ENCODE assay signal across 20 mouse cellular contexts in the genomic region with DNA sequence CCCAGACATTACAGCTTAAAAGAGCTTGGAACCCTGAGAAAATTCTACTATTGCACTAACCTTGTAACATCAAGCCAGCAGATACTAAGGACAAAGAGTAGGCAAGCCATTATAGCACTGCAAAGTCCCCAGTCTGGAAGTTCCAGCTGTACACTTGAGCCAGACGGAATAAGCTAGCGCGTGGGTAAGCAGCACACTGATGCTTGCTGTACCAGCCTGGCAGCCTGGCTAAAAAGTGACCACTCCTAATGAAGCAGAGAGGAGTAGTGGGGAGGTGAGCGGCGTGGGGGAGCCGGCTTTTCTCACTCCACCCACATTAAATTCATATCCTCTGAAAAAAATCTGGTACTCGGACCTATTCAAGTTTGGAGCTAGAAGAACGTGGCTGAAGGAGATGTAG. TPM values are rescaled to one million over a fixed set of nuclear protein-coding genes. Genes with fewer than 3 reads are reported as not detected.
DNase-seq lines count a peak whose midpoint lies in the region; ATAC-seq lines count a peak whose summit lies in the region.
"Had no signal": no experiment of that assay in that cellular context is flagged by ENCODE, and none has a peak within 500 bp of the region (broad histone marks: within the 10 kb centered on the region; RNA-seq: fewer than 3 reads in every experiment).

No protein-coding gene starts in this region.

- WGBS in heart, embryonic 13.5 days, result 75% methylated on average over 8 of the region's 8 CpGs
- 47% methylated on average over 8 of the region's 8 CpGs for WGBS in kidney, embryonic 15.5 days

- DNase-seq in heart, adult 18-20 months, result no peak
- DNase-seq in kidney, adult 18-20 months, result peak; percentile 49
- DNase-seq in kidney, postnatal 10 days, result no peak
- DNase-seq in brain, adult 2 months (ENCODE audit: low read depth, low spot score), result peak; percentile 44
- DNase-seq in layer of hippocampus, adult 11-12 months (ENCODE audit: low spot score), result no peak
- DNase-seq in MN1 (ENCODE audit: low spot score), result no peak
- DNase-seq: adrenal gland, adult 8-10 months; adrenal gland, postnatal 36 days; cerebellum, adult 11 months; cerebellum, adult 8-10 months; cerebellum, postnatal 14 days; gastrocnemius, postnatal 36 days; heart, adult 11 months; heart, postnatal 36 days had no signal

- H3K9me3 ChIP-seq in heart, embryonic 13.5 days, result no peaks in the 10 kb centered on the region
- H3K9me3 ChIP-seq in kidney, embryonic 15.5 days (replicated peaks), result no peaks in the 10 kb centered on the region
- H3K9me3 ChIP-seq: embryonic facial prominence, embryonic 12.5 days; forebrain, embryonic 15.5 days; heart, embryonic 15.5 days; hindbrain, embryonic 15.5 days had no signal

- H3K27me3 ChIP-seq in heart, embryonic 13.5 days (replicated peaks), result no peaks in the 10 kb centered on the region
- no peaks in the 10 kb centered on the region for H3K27me3 ChIP-seq in kidney, embryonic 15.5 days
- H3K27me3 ChIP-seq: embryonic facial prominence, embryonic 12.5 days; heart, embryonic 15.5 days; hindbrain, embryonic 15.5 days had no signal

- H3K4me2 ChIP-seq in heart, embryonic 13.5 days, result no peak overlapping the region
- peak overlapping the region; percentile 15; the same call in 1 of the 2 replicates for H3K4me2 ChIP-seq in kidney, embryonic 15.5 days
- H3K4me2 ChIP-seq: embryonic facial prominence, embryonic 12.5 days; forebrain, embryonic 15.5 days; heart, embryonic 15.5 days; hindbrain, embryonic 15.5 days had no signal

- peaks cover 43% of the 10 kb centered on the region for H3K4me1 ChIP-seq in heart, embryonic 13.5 days
- peaks cover 32% of the 10 kb centered on the region for H3K4me1 ChIP-seq in kidney, embryonic 15.5 days

- H3K9ac ChIP-seq in heart, embryonic 13.5 days, result no peak overlapping the region
- H3K9ac ChIP-seq in kidney, embryonic 15.5 days, result no peak overlapping the region
- H3K9ac ChIP-seq: embryonic facial prominence, embryonic 12.5 days; forebrain, embryonic 15.5 days; heart, embryonic 15.5 days; hindbrain, embryonic 15.5 days had no signal

- H3K4me3 ChIP-seq in heart, embryonic 13.5 days, result no peak overlapping the region
- no peak overlapping the region for H3K4me3 ChIP-seq in kidney, embryonic 15.5 days (replicated peaks)
- H3K4me3 ChIP-seq: embryonic facial prominence, embryonic 12.5 days; forebrain, embryonic 15.5 days; heart, embryonic 15.5 days; hindbrain, embryonic 15.5 days had no signal

- no peak for ATAC-seq in heart, embryonic 13.5 days (ENCODE audit: extremely low read depth, insufficient number of reproducible peaks, low FRiP score, low TSS enrichment)
- no peak for ATAC-seq in kidney, embryonic 15.5 days (replicated peaks; ENCODE audit: low FRiP score)
- ATAC-seq: forebrain, embryonic 15.5 days had no signal

- 0 out of 2 replicates have a peak overlapping the region, but pooled peaks have one; percentile 12 for H3K27ac ChIP-seq in heart, embryonic 13.5 days (replicated peaks)
- peak overlapping the region; percentile 78; the same call in 1 of the 2 replicates for H3K27ac ChIP-seq in kidney, embryonic 15.5 days
- H3K27ac ChIP-seq: embryonic facial prominence, embryonic 12.5 days; forebrain, embryonic 15.5 days; hindbrain, embryonic 15.5 days had no signal

- no peaks in the 10 kb centered on the region for H3K36me3 ChIP-seq in heart, embryonic 13.5 days
- no peaks in the 10 kb centered on the region for H3K36me3 ChIP-seq in kidney, embryonic 15.5 days
- H3K36me3 ChIP-seq: embryonic facial prominence, embryonic 12.5 days; forebrain, embryonic 15.5 days; heart, embryonic 15.5 days; hindbrain, embryonic 15.5 days had no signal

RNA-seq across cellular contexts. Expression of a gene that starts 5.2 kb away (rescaled TPM):
- 20.3 and 20.7 TPM in 2 replicates for polyA plus RNA-seq in heart, embryonic 13.5 days (2015; fragmentation: Nextera tagmentation; extraction: Ambion mirVana)
- total RNA-seq in heart, adult 18-20 months (2021), result 10 to 100 TPM; 49.3 to 51.0 TPM
- polyA plus RNA-seq in kidney, embryonic 15.5 days (2015; fragmentation: Nextera tagmentation; extraction: Ambion mirVana), result 31.1 and 34.1 TPM in 2 replicates

RNA-seq across cellular contexts. Expression of a gene that starts 26.2 kb away (rescaled TPM):
- polyA plus RNA-seq in heart, embryonic 13.5 days (2015; fragmentation: Nextera tagmentation; extraction: Ambion mirVana), result 10.0 and 13.0 TPM in 2 replicates
- 10 to 100 TPM; 10.0 to 11.8 TPM for total RNA-seq in heart, adult 18-20 months (2021)
- polyA plus RNA-seq in kidney, embryonic 15.5 days (2015; fragmentation: Nextera tagmentation; extraction: Ambion mirVana), result 19.6 and 21.1 TPM in 2 replicates

Comparison
In these comparisons a context has a peak if more than half of its experiments do, and no peak if none do; other contexts are left out.
1. DNase-seq: peak in kidney, adult 18-20 months (single experiment) and brain, adult 2 months (single experiment); none in heart, adult 18-20 months (0 of 2), kidney, postnatal 10 days (single experiment), layer of hippocampus, adult 11-12 months (single experiment) and MN1 (single experiment).